8 mouse cellular contexts compared by ENCODE assay signal in the genomic region with DNA sequence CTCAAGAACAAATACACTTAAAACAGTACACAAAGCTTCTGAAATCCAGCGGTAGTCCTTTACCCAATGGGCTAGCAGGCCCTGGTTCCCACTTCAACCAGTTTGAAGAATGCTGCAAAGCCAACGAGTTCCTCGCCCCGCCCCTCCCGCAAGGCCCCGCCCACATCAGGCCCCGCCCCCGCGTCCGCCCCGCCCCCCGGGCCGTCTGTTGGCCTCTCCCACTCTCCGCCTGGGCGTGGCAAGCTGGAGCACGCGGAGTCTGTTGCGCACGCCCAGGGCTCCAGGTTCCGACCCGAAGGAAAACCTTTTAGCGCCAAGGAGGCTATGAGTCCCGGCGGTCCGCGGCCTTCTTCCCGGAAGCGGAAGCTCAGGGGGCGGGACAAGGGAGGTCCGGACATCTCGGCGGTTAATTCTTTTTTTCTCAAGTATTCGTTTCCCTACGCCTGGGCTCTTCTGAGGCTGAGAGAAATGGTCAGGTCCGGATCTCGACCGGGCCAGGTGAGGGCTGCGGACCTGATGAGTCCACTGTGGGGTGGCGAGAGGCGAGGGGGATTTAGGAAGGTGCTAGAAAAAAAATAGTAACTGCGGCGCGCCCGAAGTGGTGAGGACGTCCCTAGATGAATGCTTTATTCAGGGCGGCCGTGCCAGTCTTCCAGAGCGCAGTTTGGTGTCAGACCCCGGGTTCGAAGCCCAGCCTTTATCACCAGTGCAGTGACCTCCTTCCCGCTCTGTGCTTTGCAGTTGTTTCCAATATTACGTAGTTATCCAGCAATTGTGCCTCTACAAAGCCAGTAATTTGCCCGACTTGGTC. TPM values are rescaled to one million over a fixed set of nuclear protein-coding genes. Genes with fewer than 3 reads are reported as not detected.
A peak's percentile ranks its signal among the peaks of the same experiment; 100 is the strongest.
DNase-seq lines count a peak whose midpoint lies in the region; ATAC-seq lines count a peak whose summit lies in the region.

A gene (plus strand): TSS at position 283 of the 811 bp plus-strand sequence.

- DNase-seq in T-cell, adult 2 months (ENCODE audit: low spot score): peak; percentile 89
- peak; percentile 76 to 79 for DNase-seq in cerebellum, postnatal 36 days
- peak; percentile 69 to 76 for DNase-seq in frontal cortex, postnatal 36 days (ENCODE audit: low spot score in 2 of 2)
- DNase-seq in left cerebral cortex, adult 18-20 months (ENCODE audit: low spot score in 2 of 2): peak; percentile 72 to 80
- peak; percentile 79 for DNase-seq in right cerebral cortex, adult 18-20 months
- DNase-seq in urinary bladder, postnatal 10 days (ENCODE audit: low spot score): peak; percentile 61

- peak; percentile 96 for ATAC-seq in hindbrain, embryonic 16.5 days

- under 1% methylated on average over 53 of the region's 53 CpGs for WGBS in hindbrain, embryonic 16.5 days
- 1% methylated on average over 51 of the region's 53 CpGs for WGBS in macrophage (ENCODE audit: missing documents)

- peak within 1 kb of the TSS; percentile 69 for H3K9ac ChIP-seq in hindbrain, embryonic 16.5 days (ENCODE audit: low read depth, low read length)

- H3K36me3 ChIP-seq in hindbrain, embryonic 16.5 days (ENCODE audit: control insufficient read depth, insufficient read depth, low read length): no peaks in the 10 kb centered on the region
- H3K36me3 ChIP-seq in macrophage (ENCODE audit: inconsistent target): no peaks in the 10 kb centered on the region

- peak within 1 kb of the TSS; percentile 91 for H3K4me2 ChIP-seq in hindbrain, embryonic 16.5 days (ENCODE audit: low read length)

- H3K4me3 ChIP-seq in hindbrain, embryonic 16.5 days (ENCODE audit: low read length): peak within 1 kb of the TSS; percentile 69
- peak within 1 kb of the TSS; percentile 92 for H3K4me3 ChIP-seq in macrophage (ENCODE audit: inconsistent target)

- H3K79me2 ChIP-seq in macrophage (ENCODE audit: inconsistent target): no peaks in the 10 kb centered on the region

- no peaks in the 10 kb centered on the region for H3K27me3 ChIP-seq in hindbrain, embryonic 16.5 days (replicated peaks; ENCODE audit: control insufficient read depth, insufficient read depth, low read length)

- H3K27ac ChIP-seq in hindbrain, embryonic 16.5 days (ENCODE audit: low read depth, low read length): peak within 1 kb of the TSS; percentile 90
- H3K27ac ChIP-seq in macrophage: peak within 1 kb of the TSS; percentile 59

- H3K4me1 ChIP-seq in hindbrain, embryonic 16.5 days (ENCODE audit: control insufficient read depth, insufficient read depth, low read depth, low read length): peaks cover 6% of the 10 kb centered on the region

- no peaks in the 10 kb centered on the region for H3K9me3 ChIP-seq in hindbrain, embryonic 16.5 days (ENCODE audit: control insufficient read depth, low read length)

RNA-seq across cellular contexts. Expression of the gene that starts here (rescaled TPM):
- 2.9 and 3.2 TPM in 2 replicates for polyA plus RNA-seq in hindbrain, embryonic 16.5 days (2015; fragmentation: Nextera tagmentation; extraction: Ambion mirVana)
- total RNA-seq in left cerebral cortex, adult 18-20 months (2021): 1 to 10 TPM; 2.6 to 2.9 TPM
- 10 to 100 TPM in 10 of 26 experiments, 1 to 10 TPM in 16; 1.3 to 20.3 (median 7.3) TPM for total RNA-seq in macrophage (2018; cell fraction: chromatin; rRNA removed)
- 1 to 10 TPM in 20 of 26 experiments, under 1 TPM in 6; 0.33 to 2.3 (median 1.5) TPM for total RNA-seq in macrophage (2018; cell fraction: cytosol; rRNA removed)
- total RNA-seq in macrophage (2018; cell fraction: nucleus; rRNA removed): 10 to 100 TPM in 2 of 26 experiments, 1 to 10 TPM in 24; 1.0 to 19.8 (median 4.3) TPM
- polyA plus RNA-seq in macrophage (2018): 1.0 to 3.2 TPM (median 1.2 TPM) in 3 replicates

Comparison
In these comparisons a context has a peak if more than half of its experiments do, and no peak if none do; other contexts are left out.
1. Peak in every context shown above with its lines: DNase-seq, ATAC-seq, H3K4me3 ChIP-seq and H3K27ac ChIP-seq.